Mouse (Mus musculus): ENCODE measurements around the gene Il1f10.

GRCm38 (mm10) chr2:24276654-24277053 is 14.3 kb upstream of the Il1f10 start, which contains the start of gene Il1f5:
- TF ChIP-seq CTCF (IDR thresholded peaks at IDR 0.05; ENCODE audit: borderline replicate concordance, insufficient read depth, low read length) = no peak
- no peak for TF ChIP-seq POLR2A (IDR thresholded peaks at IDR 0.05; ENCODE audit: low read depth, low read length)
